Mouse (Mus musculus): ENCODE measurements around the gene Pik3ca.
A peak's percentile ranks its signal among the peaks of the same experiment; 100 is the strongest.

The Pik3ca gene

DNA sequence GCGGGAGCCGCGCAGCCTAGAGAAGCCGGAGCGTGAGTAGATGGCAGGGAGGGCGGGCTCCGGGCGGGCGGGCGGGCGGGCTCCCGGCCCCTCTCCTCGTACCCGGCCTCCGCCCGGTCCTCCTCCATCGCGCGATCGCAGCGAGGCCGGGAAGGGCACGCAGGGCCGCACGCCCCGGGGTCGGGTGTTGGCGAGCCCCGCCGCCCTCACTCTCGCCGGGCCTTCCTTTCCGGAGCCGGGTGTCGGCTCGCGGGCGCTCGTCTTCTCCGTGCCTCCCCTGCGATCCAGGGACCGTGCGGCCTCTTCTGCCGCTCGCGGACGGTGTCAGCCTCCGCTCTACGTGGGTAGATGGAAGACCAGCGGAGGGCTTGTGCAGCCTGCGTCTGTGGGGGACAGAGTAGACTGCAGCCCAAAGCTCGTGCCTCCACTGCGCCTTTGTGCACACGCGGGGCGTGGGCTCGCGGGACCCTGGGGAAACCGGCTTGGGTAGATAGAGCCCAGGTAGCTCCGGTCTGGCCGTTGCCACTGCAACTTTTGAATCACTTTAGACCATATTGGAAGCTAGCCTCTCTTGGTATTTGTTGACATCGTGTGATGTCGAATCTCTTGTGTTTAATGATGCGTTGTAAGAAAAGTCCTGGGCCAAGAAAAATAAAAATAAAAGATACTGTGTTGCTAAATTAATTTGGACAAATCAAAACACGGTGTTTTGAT lies at the start of gene Pik3ca:
TSS of gene Pik3ca (plus strand) at position 211 of the 714 bp plus-strand sequence.
- DNase-seq (ENCODE audit: low spot score in 2 of 2) = peak in 1 of 2 experiments; percentile 51

DNA sequence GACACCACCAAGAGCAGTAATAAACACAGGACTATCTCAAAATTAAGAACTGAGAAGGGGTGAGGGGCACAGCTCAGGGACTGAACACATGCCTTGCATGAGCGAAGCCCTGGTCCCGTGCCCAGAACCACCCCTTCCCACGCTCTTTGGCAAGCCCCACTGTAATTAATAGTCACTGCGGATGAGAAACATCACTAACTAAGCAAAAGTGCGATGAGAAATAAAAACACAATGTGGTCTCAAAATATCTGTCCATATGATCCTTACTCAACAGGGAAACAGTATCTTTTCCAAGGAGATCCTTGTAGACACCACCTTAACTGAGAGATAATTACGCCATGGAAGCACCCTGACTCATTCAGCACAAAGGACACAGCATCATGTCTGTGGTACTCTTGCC lies 49.6 kb upstream of the Pik3ca start:
- peak in 1 of 2 experiments; percentile 70 for DNase-seq (ENCODE audit: low spot score in 2 of 2)

DNA sequence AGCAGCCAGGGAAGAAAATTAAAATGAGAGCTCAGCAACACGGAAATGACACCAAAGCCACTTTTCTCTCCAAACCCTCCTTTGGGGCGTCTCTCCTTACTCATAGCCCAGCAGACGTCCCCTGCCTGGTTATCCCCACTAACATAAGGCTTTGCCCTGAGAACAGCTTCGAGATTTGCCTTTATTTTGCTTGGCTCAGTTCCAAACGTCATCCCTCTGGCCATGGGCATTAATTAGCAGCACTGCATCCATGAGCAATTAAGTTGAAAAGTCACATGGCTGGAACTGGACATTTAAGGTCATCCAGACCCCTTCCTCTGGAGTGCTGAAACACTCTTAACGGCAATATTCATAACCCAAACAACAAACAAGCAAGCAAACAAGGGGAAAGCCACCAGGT lies 36.2 kb upstream of the Pik3ca start:
- DNase-seq (ENCODE audit: low spot score in 2 of 2) = no peak

DNA sequence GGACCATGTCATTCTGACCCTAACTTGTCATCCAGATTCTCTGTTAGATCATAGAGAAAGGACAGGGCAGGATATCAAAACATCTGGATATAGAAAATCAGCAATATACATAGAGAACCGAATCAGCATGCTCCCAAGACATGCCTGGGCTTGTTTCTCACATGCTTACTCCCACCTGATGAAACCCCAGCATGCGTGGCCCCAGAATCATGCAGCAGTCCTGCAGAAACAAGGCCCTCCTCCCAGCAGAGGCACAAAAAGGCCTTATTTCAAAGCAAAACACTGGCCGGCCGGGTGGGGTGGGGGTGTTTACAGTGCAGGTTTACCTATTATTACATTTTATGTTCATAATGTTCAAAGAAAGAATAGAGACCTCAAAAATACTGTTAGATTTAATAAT lies 33.3 kb upstream of the Pik3ca start:
- no peak for DNase-seq (ENCODE audit: low spot score in 2 of 2)

DNA sequence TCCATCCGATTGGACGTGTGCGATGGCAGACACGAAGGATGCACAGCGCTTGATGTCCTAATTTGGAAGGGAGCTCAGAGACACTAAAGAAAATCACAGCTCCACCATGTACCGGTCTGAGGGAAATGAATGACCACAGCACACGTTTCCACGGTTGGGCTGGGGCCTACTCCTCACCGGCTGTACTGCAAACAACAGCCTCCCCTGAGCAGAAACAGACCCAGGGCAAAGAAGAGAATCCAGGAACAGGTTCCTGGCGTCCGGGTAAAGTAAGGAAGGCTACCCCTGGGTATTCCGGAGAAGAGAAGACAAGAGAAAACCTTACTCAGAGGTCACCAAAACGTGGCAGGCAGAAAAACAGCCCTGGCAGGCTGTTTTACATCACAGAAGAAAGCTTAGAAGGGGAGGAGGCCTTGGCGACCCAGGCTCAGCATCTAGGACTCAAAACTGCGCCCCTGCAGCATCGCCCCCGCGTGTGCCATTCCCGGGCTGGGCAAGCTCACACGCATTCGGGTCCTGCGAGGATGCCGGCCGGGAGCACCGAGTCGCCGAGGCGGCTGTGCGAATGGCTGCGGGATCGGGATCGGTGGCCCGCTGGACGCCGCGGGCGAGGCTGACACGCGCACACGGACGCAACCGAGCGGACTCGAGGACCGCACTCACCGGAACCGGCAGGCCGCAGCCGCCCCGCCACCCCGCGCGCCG lies 32.5 kb upstream of the Pik3ca start:
- DNase-seq (ENCODE audit: low spot score in 2 of 2) = peak in 1 of 2 experiments; percentile 44

DNA sequence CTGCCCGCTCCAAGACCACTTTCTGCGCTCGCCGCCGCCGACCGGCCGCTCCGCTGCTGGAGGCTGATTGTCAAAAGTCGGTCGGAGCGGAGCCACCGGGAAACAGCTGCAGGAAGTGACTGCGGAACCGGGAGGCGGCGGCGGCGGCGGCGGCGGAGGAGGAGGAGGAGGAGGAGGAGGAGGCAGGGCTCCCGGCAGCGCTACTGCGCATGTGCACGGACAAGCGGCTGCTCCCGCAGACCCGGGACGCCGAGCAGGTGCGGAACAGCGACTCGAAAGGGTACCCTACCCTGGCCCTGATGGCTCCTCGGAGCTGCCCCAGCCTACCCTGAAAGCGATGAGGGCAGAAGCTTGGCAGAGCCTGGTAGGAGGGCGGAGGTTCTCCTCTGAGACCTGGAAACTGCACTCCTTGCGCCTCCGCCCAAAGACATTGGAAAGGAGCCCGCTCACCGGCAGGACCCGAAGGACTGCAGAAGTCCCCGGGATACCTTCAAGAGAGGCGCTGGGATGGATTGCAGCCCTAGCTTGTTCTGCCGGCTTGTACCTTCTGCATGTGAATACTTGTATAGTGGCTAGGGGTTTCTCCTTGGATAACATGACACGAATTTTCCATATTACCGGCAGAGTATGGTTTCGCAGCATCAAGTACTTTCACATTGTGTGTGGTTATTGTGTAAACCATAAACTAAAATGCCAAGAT lies 31.8 kb upstream of the Pik3ca start, which contains the start of gene Zmat3:
TSS of gene Zmat3 (minus strand) at position 469 of the 700 bp plus-strand sequence.
- DNase-seq (ENCODE audit: low spot score in 2 of 2) = peak; percentile 36 to 82

DNA sequence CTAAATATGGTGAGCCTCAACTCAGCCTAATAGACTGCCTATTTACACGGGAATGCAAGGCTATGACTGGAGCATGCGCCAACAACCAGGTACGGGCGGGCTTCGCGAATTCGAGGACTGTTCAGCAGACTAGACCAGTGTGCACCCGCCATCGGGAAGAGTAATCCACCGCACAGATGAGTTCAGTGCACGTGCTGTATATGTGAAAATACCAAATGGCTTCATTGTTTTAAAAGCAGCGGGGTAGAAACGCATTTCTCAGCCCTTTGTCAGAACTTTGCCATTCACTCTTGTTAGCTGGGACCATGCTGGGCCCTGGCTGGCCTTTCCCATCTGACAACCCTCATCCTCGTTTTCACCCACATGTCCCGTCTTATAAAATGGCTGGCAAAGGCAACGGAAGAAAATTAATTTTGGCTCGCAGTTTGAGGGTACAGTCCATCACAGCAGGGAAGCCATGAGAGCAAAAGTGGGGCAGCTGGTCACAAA lies 31.2 kb upstream of the Pik3ca start:
- DNase-seq (ENCODE audit: low spot score in 2 of 2) = no peak

DNA sequence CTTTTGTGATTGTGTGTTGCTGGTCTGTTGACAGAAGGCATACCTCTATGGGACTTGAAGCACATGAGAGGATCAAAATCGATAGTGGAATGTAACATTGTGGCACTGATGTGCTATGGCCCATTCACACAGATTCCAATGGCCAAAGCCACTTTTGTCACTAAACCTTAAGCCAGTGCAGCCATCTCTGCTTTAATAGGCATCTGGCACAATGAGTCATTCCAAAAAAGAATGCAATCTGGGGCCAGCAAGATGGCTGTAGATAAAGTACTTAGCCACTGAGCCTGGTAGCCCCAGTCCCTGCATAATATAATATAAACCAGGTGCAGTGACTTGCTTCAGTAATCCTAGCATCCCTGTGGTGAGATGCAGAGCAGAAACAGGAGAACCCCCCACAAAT lies 30.0 kb upstream of the Pik3ca start:
- DNase-seq (ENCODE audit: low spot score in 2 of 2) = no peak

DNA sequence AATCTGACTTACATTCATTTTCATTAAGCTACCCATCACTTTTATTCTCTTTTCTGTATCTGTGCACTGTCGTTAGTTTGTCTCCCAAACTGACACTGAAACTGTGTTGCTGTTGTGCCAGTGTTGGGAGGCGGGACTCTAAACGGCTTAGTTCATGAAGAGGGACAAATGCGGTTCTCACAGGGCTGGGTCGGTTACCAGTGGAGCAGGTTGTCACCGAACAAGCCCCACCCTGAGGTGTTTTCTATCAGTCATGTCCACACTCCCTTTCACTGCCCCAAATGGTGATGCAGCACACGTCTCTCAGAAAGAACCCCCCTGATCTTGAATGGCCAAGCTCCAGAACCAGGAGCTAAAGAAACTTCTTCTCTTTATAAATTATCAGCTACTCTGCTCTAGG lies 25.5 kb upstream of the Pik3ca start:
- no peak for DNase-seq (ENCODE audit: low spot score in 2 of 2)

DNA sequence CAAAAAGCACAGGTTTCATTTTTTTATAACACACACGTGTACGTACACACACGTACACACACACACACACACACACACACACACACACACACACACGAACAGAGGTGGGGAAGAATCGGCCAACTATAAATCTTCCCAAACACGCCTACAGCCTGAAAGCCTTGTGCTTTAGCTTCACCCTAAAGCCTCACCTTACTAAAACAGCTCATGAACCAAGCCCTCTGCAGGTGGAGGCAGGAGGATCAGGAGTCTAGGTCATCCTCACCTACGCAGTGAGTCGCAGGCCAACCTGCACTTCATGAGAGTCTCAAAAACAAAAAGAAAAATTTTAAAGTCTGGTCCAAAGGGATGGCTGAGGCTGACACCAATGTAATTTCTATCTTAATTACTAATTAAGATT lies 25.0 kb upstream of the Pik3ca start:
- DNase-seq (ENCODE audit: low spot score in 2 of 2) = no peak

DNA sequence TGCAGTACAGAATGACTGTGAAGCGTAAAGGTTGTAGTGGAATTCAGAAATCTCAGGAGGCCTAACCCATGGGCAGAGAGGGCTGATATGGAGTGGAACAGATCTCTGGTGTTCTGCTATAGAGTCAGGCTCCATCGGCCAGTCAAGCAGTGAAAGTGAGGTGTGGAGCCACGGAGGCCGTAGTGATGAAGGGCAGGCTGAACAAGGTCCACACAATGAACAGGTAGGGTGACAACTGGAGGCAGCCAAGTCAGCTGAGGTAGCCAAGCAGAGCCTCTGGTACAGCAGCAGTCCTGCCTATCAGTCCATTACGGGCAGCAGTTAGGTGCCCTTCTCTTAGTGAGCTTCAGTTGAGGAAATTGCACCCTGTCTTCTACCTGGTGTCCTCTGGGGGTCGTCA lies 24.2 kb upstream of the Pik3ca start:
- DNase-seq (ENCODE audit: low spot score in 2 of 2) = no peak

DNA sequence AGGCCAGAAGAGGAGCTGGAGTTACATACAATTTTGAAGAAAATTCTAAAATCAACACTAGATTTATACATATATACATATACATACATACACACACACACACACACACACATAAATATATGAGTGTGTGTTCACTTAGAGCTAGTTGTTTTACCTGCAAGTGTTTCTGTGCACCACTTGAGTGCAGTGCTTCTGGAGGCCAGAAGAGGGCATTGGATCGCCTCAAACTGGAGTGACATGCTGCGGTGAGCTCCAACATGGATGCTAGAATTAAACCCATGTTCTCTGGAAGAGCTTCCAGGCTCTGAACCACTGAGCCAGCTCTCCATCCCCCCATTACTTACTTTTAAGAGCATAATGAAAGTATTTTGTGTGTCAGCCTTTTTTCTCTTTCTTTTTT lies 17.6 kb upstream of the Pik3ca start:
- DNase-seq (ENCODE audit: low spot score in 2 of 2) = no peak

DNA sequence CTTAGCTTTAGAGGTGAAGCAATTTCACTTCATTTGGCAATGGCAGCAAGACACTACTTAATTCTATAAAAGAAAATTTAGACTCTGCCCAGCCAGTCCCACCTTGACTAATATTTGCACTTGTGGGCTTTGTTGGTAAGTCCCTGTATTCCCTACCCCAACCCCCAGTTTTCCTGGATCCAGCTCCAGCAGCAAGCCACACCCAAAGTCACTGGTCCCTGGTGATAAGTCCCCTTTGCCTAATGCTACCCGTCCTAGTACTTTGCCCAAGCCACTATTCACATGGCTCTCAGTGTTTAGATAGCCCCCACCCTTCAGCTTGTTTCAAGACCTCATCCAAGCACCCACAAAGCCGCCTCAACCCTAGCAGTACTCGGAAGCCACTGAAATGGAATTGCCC lies 15.9 kb upstream of the Pik3ca start:
- no peak for DNase-seq (ENCODE audit: low spot score in 2 of 2)

DNA sequence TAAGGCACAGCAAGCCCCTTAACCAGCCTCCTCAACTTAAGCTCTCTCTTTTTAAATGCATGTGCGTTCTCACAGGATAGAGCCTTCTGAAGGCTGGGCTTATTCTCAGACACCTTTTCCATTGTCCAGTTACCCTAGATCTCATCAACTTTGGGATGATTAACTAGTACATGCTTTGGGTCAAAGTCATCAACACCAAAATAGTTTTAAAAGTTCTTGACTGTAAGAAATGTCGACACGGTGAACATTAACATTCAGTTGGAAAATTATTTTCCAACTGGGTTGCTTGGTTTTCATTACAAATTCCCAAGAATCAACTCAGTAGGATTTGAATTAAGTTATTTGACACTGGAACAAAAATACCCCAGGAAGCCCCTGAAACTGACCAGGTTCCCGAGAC lies 4.6 kb upstream of the Pik3ca start:
- no peak for DNase-seq (ENCODE audit: low spot score in 2 of 2)

DNA sequence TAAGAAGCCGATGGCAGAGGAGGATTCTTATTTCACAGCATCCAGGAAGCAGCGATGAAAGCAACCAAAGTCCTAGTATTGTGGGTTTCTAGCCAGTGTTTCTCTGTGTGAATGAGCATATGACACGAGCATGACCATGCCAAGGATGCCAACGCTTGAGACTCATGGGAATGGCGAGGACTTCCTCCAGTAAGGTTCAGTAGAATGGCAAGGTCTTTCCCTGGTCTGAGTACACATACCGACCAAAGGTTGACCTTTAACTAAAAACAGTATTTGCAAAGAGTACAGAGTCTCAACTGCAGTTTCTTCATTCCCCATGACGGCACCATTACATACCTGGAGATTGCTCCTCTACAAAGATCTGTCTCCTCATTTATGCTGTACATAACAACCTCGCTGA lies 3.5 kb upstream of the Pik3ca start:
- no peak for DNase-seq (ENCODE audit: low spot score in 2 of 2)

DNA sequence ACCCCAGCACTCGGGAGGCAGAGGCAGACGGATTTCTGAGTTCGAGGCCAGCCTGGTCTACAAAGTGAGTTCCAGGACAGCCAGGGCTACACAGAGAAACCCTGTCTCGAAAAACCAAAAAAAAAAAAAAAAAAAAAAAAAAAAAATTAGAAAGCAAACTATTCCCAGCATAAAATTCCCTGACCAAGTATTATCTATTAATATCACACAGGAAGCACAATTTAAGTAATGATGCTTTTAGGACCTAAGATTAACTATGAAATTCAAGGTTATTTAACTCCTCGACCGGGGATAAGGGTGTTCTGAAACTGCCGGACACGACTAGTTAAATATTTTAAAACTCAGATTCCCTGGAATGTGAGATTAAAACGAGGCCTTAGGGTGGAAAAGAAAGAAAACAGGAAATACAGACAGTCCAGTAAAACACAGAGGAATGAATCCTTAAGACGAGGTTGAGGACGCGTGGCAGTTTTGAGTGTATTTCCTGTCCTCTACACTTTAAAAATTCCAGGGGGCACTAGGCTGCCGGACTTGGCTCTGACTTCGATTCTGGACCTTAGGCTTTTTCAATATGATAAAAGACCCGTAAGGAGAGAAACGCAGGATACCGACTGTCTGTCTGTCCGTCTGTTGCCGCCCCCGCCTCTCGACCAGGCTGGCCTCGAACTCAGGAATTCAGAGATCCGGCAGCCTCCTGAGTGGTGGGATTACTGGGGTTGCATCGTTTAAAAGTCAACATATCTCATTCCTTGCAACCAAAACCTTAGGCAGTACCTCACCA lies 1.5 kb upstream of the Pik3ca start:
- DNase-seq (ENCODE audit: low spot score in 2 of 2) = peak in 1 of 2 experiments; percentile 34

DNA sequence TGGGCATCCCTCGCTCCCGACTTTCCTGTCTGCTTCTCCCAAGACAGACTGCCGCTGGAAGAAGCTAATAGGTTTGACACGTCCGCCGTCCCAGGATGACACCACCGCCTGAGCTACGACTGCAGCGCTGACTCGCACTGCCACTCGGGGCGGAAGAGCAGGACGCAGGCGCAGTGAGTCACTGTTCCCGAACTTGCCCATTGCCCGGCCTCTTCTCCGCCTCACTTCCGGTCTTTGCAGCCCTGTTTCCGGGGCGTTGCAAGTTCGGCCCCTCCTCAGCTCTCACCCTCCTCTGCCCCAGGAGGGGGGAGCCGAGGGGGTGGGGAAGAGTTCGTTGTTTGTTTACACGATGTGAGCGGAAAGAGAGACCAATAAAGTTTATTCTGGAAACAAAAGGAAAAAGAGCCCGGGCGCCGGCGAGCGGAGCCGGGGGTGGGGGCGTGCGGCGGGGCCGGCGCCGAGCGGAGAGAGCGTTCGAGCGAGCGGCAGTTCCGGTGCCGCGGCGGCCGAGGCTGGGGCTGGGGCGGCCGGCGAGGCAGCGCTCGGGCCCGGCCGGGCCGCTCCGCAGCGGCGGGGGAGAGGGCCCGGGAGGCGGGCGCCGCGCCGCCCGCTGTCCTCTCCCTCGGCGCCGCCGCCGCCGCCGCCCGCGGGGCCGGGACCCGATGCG lies 544 bp upstream of the Pik3ca start:
- DNase-seq (ENCODE audit: low spot score in 2 of 2) = peak; percentile 95 to 97

DNA sequence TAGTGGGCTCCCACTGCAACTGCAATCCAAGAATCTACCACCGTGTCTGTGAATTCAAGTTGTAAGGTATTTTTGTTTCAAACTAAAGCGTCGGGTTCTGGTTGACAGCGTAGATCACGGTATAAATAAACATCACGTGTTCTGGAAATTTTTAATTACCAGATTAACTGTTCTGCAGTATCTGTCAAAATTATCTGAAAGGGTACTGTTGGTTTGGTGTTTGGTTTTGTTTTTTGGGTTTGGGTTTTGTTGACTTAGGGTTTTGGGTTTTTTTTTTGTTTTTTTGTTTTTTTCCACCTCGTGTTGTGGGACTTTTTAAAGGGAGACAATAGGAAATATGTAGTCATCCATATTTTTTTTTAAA lies 686 bp downstream of the Pik3ca start:
- DNase-seq (ENCODE audit: low spot score in 2 of 2) = no peak

DNA sequence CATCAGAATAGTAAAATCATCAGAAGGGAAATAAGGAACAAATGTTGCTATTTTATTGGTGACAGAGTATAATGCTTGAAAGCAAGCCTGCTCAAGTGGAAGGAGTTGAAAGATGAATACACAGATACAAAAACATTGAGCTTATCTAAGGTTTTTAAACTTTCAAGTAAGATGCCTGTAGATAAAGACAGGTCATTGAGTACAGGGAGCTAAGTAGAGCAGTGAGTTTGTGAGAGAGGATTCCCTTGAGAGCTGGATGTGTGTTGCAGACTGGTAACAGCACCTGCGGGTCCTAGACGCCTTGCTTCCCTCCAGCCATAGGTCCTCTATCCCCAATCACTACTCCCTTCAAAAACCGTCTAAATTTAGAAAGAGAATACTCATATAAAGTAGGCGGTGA lies 1.2 kb downstream of the Pik3ca start:
- no peak for DNase-seq (ENCODE audit: low spot score in 2 of 2)

DNA sequence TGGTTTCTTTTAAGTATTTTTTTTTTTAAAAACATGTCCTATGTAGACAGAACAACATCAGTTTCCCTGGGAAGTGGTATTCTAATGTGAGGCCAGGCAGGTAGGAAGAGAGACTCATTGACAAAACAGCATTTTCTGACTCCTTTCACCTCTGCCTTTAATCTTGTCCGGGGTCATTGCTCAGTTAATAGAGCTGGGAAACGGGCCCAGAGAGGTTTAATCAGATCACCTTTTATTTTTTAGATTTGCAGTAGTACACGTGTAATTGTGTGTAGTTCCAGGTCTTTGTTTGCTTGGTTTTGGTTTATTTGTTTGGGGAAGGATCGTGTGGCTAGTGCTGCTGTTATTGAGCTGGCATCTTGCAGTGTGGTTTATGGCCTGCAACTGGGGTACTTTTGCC lies 1.9 kb downstream of the Pik3ca start:
- DNase-seq (ENCODE audit: low spot score in 2 of 2) = no peak

DNA sequence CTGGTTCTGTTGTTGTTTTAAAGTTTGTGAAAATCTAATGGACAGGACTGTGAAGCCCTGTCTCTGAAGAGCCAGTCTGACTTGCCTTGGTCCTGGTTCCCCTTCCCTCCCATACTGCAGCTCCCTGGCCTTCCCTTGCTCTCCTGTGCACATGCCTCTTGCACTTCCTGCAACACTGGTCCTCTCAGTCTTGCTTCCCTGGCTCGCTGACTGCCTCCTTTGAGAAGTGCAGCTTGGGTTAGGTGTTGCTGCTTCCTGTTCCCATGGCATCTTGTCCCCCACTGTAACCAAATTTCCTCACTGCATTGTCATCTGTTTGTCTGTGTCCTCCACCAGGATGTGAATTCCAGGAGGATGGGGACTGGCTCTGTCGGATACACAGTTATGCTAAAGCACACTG lies 2.5 kb downstream of the Pik3ca start:
- no peak for DNase-seq (ENCODE audit: low spot score in 2 of 2)
